Mouse (Mus musculus) hindbrain, embryonic 15.5 days (tissue): ENCODE measurements around the gene Pappa2. TPM values are rescaled to one million over a fixed set of nuclear protein-coding genes. Genes with fewer than 3 reads are reported as not detected.

Source experiments
- ATAC-seq: fragments of 200-750 bp; cut with Nextera tagmentation; 2 replicates; pipeline ENCODE4 v1.8.0; 2017; ENCODE audit warnings: low read depth, moderate number of reproducible peaks, moderate TSS enrichment; ENCODE audit not compliant: low FRiP score
- H3K27ac ChIP-seq: fragments of 300-500 bp; sonication (generic); replicated peaks from 2 replicates; pipeline ENCODE4 v1.5.1; 2015; ENCODE audit warnings: mild to moderate bottlenecking, inconsistent platforms
- H3K27me3 ChIP-seq: fragments of 300-500 bp; sonication (generic); 2 replicates; pipeline ENCODE4 v1.6.1; 2015; ENCODE audit warnings: control low read depth, inconsistent platforms
- H3K36me3 ChIP-seq: fragments of 300-500 bp; sonication (generic); 2 replicates; pipeline ENCODE4 v1.6.1; 2015; ENCODE audit warnings: control low read depth, inconsistent platforms
- H3K4me1 ChIP-seq: fragments of 300-500 bp; sonication (generic); replicated peaks from 2 replicates; pipeline ENCODE4 v1.6.1; 2015; ENCODE audit warnings: control low read depth, inconsistent platforms
- H3K4me2 ChIP-seq: fragments of 300-500 bp; sonication (generic); 2 replicates; pipeline ENCODE4 v1.6.1; 2015; ENCODE audit warnings: moderate library complexity, mild to moderate bottlenecking, inconsistent platforms
- H3K4me3 ChIP-seq: fragments of 300-500 bp; sonication (generic); 2 replicates; pipeline ENCODE4 v1.5.1; 2015; ENCODE audit warnings: mild to moderate bottlenecking, inconsistent platforms
- H3K9ac ChIP-seq: fragments of 300-500 bp; sonication (generic); 2 replicates; pipeline ENCODE4 v1.6.1; 2015; ENCODE audit warnings: inconsistent platforms
- H3K9me3 ChIP-seq: fragments of 300-500 bp; sonication (generic); 2 replicates; pipeline ENCODE4 v1.6.1; 2016; ENCODE audit warnings: control low read depth, inconsistent platforms
- WGBS: fragments of 180-500 bp; shearing (Covaris S2); methylation state at CpG from one replicate; pipeline ENCODE4 v1.1.7; 2015; 5-methylcytosine and 5-hydroxymethylcytosine counted together
- polyA plus RNA-seq: library from polyadenylated mRNA; unstranded; fragments of >200 nt; fragmentation: Nextera tagmentation; extraction: Ambion mirVana; gene quantifications from 2 replicates; pipeline ENCODE4 v1.2.1, GENCODE M21; 2015

Gene Pappa2
- polyA plus RNA-seq, 1 experiment from 2014 or later: 0.53 TPM

DNA sequence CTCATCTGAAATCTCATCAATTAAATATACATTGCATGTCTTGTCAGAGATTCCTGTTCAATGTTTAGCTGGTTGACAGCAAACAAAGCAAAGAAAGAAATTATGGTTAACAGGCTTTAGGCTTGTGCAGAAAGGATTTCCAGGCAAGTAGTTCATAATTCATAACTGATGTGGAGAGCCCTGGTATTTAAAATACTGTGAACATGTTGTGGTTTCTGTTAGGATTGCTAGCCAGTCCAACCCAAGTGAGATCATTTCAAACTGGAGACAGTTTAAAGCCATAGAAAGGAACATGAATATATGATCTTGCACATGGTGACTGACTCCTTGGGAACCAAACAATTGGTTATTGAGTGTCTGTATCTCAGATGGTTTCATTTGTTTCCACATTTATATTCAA is 152.4 kb downstream of the Pappa2 start:
- H3K27me3 ChIP-seq: no peaks in the 10 kb centered on the region
- H3K4me2 ChIP-seq: no peak overlapping the region
- no peaks in the 10 kb centered on the region for H3K36me3 ChIP-seq
- no peaks in the 10 kb centered on the region for H3K4me1 ChIP-seq
- H3K4me3 ChIP-seq: no peak overlapping the region
- no peaks in the 10 kb centered on the region for H3K9me3 ChIP-seq
- ATAC-seq: no peak
- H3K9ac ChIP-seq: no peak overlapping the region
- no peak overlapping the region for H3K27ac ChIP-seq

DNA sequence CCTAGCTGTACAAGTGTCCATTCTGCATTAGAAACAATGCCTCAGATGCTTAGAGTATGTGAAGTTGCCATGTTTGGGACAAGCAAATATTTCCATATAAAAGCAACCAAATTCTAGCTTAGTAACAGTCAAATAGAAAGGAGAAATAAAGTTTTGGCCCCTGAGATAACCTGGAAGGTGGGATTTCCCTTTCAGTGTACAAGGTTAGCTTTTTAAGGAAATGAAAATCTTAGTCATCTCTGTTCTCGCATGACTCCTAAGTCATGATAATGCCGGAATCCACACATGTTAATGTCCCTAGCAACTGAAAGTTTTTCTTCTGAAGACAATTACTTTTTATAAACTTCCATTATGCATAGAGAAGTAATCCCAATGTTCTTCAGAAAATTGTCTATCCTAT is 160.6 kb downstream of the Pappa2 start:
- no peak overlapping the region for H3K4me3 ChIP-seq
- no peak overlapping the region for H3K27ac ChIP-seq
- ATAC-seq: no peak
- H3K27me3 ChIP-seq: no peaks in the 10 kb centered on the region
- H3K9ac ChIP-seq: no peak overlapping the region
- H3K4me1 ChIP-seq: no peaks in the 10 kb centered on the region
- 91% methylated on average over 2 of the region's 2 CpGs for WGBS
- H3K9me3 ChIP-seq: no peaks in the 10 kb centered on the region
- no peaks in the 10 kb centered on the region for H3K36me3 ChIP-seq
- H3K4me2 ChIP-seq: no peak overlapping the region

DNA sequence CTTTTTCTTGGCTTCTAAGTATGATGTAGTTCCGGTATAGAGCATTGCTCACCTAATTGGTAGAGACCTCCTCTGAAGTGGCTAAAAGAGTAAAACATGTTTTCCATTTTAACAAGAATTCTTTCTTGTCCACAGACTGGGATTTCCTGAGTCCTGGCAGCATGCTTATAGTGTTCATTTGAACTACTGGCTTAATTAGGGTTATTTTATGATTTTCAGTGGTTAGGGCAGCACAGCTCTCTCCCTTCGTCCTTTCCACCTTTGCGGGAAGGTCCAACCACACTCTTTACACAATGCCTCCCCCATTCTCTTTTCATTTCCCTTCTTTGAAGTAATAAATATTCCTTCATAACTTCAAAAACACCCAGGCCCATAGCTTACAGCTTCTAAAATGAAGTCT is 163.8 kb downstream of the Pappa2 start:
- Histone ChIP-seq H3K36me3 (no peaks in the 10 kb centered on the region), H3K4me1 (no peaks in the 10 kb centered on the region), H3K27ac (no peak overlapping the region), H3K9me3 (no peaks in the 10 kb centered on the region), H3K4me2 (no peak overlapping the region), H3K4me3 (no peak overlapping the region), H3K9ac (no peak overlapping the region), H3K27me3 (no peaks in the 10 kb centered on the region)
- WGBS: 93% methylated on average over 3 of the region's 3 CpGs
- ATAC-seq: no peak

DNA sequence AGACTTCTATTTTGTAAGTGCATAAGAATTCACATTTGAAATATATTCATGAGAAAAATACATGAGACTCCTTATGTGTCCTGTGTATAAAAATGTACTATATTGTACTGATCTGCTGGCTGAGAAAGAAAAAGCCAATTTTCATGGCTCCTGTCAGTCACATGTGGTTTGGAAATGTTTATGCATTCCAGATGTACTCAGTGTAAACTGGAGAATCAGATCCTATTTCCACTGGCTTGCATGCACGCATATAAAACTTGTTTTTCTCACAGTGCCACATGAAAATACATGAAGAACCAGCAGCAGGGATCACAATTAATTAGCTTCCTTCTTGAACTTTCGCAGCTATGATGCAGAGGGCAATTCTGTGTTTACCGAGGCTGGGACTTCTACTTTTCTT is 168.4 kb downstream of the Pappa2 start:
- Histone ChIP-seq H3K27ac (no peak overlapping the region), H3K9me3 (no peaks in the 10 kb centered on the region), H3K4me1 (no peaks in the 10 kb centered on the region), H3K36me3 (no peaks in the 10 kb centered on the region), H3K27me3 (no peaks in the 10 kb centered on the region), H3K4me2 (no peak overlapping the region), H3K4me3 (no peak overlapping the region), H3K9ac (no peak overlapping the region)
- ATAC-seq: no peak
- 73% methylated on average over 3 of the region's 3 CpGs for WGBS

DNA sequence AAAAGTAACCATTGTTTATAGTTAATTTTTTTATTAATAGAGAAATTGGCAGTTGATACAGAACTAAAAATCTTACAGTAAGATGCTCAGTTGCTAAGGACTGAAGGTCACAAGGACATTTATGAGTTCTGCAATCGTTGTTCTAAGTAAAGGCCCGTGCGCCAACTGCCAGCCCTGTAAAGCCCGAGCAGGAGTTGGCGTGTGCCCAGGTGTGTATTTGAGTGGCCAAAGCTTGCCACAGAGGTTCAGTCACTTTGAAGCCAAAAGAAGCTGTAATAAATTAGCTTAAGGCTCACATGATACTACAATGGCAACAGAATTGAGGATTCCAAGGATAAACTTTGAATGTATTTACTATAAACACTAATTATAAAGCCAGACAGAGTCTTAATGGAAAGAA is 204.8 kb downstream of the Pappa2 start:
- no peak overlapping the region for H3K9ac ChIP-seq
- no peak overlapping the region for H3K4me3 ChIP-seq
- no peaks in the 10 kb centered on the region for H3K27me3 ChIP-seq
- H3K4me1 ChIP-seq: no peaks in the 10 kb centered on the region
- WGBS: 86% methylated on average over 5 of the region's 5 CpGs
- H3K36me3 ChIP-seq: no peaks in the 10 kb centered on the region
- ATAC-seq: no peak
- H3K9me3 ChIP-seq: no peaks in the 10 kb centered on the region
- H3K4me2 ChIP-seq: no peak overlapping the region
- no peak overlapping the region for H3K27ac ChIP-seq

DNA sequence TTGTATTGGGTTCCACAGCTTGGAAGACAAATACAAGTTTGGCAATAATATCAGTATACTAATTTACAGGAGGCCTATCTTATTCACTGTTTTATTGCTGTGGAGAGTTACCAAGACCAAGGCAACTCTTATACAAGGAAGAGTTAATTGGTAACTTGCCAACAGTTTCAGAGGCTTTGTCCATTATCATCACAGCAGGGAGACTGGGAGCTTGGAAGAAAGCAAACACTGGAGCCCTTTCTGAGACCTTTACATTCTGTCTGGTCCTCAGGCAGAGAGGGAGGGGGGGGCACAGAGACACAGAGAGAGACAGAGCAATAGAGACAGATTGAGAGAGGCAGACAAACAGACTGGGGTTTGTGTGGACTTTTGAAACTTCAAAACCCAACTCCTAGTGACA is 207.2 kb downstream of the Pappa2 start:
- Histone ChIP-seq H3K36me3 (no peaks in the 10 kb centered on the region), H3K4me1 (no peaks in the 10 kb centered on the region), H3K27me3 (no peaks in the 10 kb centered on the region), H3K9ac (no peak overlapping the region), H3K9me3 (no peaks in the 10 kb centered on the region), H3K4me2 (no peak overlapping the region), H3K27ac (no peak overlapping the region), H3K4me3 (no peak overlapping the region)
- ATAC-seq: no peak

DNA sequence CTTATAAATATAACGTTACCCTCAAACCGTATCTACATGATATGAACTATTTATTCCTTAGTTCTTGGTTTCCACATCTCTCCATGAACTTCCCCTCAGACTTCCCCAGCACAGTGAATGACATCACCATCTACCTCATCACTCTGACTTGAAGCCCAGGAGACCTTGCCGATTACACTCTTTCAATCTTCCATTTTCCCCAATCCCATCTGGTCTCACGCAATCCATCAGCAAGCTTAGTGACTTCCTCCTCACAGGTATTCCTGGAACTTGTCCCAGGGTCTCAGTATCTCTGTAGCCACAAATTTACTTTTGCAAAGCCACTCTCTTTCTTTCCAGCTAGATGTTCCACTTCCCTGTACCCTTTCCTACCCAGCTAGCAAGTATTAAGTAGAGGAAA is 209.5 kb downstream of the Pappa2 start:
- no peaks in the 10 kb centered on the region for H3K36me3 ChIP-seq
- no peaks in the 10 kb centered on the region for H3K27me3 ChIP-seq
- no peak overlapping the region for H3K9ac ChIP-seq
- no peak overlapping the region for H3K4me2 ChIP-seq
- H3K4me1 ChIP-seq: no peaks in the 10 kb centered on the region
- H3K4me3 ChIP-seq: no peak overlapping the region
- H3K9me3 ChIP-seq: no peaks in the 10 kb centered on the region
- ATAC-seq: no peak
- H3K27ac ChIP-seq: no peak overlapping the region
- WGBS: 88% methylated on average over 4 of the region's 4 CpGs

DNA sequence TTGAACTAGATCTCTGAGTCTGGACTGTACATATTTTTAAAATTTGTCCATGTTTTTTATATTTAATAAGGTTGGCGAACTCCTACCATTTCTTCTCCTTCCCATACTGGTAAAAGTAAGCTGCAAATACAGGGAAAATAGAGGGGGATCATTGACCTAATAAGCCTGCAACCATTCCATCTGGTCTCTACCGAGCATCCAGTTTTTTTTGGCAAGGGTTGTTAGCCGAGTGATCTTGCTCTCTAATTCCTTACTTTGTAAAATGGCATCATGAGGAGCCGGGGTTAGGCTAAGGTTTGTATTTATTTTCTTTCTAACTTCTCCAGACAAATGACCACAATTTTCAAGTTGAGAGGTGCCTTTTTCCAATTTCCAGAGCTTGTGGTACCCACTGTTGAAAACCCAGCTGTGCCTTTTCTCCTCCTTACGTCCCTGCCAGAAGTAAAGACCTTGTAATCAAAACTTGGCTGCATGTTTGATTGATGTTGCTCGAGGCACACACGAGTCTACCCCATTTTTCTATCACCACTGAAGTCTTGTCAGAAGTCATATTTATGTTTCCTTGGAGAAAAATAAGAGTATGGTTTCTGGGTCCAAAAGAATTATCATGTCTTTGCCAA is 210.1 kb downstream of the Pappa2 start:
- Histone ChIP-seq H3K27ac (no peak overlapping the region), H3K9ac (no peak overlapping the region), H3K4me2 (no peak overlapping the region), H3K4me3 (no peak overlapping the region), H3K27me3 (no peaks in the 10 kb centered on the region), H3K36me3 (no peaks in the 10 kb centered on the region), H3K4me1 (no peaks in the 10 kb centered on the region), H3K9me3 (no peaks in the 10 kb centered on the region)
- 80% methylated on average over 7 of the region's 7 CpGs for WGBS
- no peak for ATAC-seq

DNA sequence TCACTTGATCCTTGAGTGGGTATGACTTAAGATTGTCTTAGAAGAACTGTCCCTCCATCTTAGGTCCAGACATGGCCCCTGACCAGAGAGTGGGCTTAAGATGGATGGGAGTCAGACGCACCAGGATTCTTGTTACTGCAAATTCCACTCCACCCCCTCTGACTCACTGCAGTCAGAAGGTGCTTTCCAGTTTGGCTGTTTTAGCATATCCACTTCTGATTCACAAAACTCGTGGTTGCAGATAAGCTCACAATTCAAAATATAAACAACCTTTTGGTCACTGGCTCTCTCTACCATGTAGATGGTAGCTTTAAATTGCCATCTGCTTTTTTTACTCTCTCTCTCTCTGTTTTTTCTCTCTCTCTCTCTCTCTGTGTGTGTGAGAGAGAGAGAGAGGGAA is 214.4 kb downstream of the Pappa2 start:
- Histone ChIP-seq H3K4me1 (no peaks in the 10 kb centered on the region), H3K9ac (no peak overlapping the region), H3K9me3 (no peaks in the 10 kb centered on the region), H3K27me3 (no peaks in the 10 kb centered on the region), H3K4me3 (no peak overlapping the region), H3K36me3 (no peaks in the 10 kb centered on the region), H3K27ac (no peak overlapping the region), H3K4me2 (no peak overlapping the region)
- WGBS: 65% methylated on average over 2 of the region's 2 CpGs
- ATAC-seq: no peak

DNA sequence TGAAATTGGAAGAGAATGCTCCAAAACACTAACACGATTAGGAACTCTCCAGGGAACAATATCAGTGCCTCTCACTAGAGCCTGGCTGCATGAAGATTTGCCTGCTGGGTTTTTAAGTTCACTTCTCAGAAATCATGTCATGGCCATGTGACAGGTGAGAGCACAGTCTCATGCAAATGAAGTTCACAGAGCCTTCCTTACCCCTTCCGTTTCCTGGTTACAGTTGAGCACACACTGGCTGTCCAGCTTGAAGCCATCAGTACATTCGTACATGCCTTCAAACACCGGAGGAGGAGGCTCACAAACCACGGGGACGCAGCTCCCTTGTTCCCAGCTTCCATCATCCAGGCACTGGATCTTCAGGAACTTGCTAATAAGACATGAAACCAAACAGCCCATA is 215.6 kb downstream of the Pappa2 start:
- Histone ChIP-seq H3K9me3 (no peaks in the 10 kb centered on the region), H3K4me2 (no peak overlapping the region), H3K27ac (no peak overlapping the region), H3K27me3 (no peaks in the 10 kb centered on the region), H3K4me3 (no peak overlapping the region), H3K9ac (no peak overlapping the region), H3K4me1 (no peaks in the 10 kb centered on the region), H3K36me3 (no peaks in the 10 kb centered on the region)
- 69% methylated on average over 6 of the region's 6 CpGs for WGBS
- ATAC-seq: no peak

DNA sequence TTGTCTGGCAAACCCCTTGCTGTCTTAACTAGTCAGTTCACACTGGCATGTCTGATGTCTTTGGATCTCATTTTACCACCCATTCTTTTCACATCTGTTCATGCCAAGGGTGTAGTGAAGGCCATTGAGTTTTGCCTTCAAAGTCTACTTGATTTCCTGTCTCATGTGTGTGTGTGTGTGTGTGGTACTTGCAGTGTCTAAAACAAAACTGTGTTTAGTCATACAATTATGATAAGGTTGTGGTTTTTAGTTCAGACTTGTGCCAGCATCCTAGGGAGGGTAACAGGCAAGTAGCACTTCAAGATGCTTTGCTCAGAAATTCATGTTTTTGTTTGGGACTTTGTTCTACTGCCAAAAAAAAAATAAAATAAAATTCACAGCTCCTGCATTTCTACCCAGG is 216.1 kb downstream of the Pappa2 start:
- H3K4me2 ChIP-seq: no peak overlapping the region
- H3K9ac ChIP-seq: no peak overlapping the region
- ATAC-seq: no peak
- H3K27me3 ChIP-seq: no peaks in the 10 kb centered on the region
- H3K27ac ChIP-seq: no peak overlapping the region
- H3K36me3 ChIP-seq: no peaks in the 10 kb centered on the region
- H3K4me1 ChIP-seq: no peaks in the 10 kb centered on the region
- H3K4me3 ChIP-seq: no peak overlapping the region
- no peaks in the 10 kb centered on the region for H3K9me3 ChIP-seq

DNA sequence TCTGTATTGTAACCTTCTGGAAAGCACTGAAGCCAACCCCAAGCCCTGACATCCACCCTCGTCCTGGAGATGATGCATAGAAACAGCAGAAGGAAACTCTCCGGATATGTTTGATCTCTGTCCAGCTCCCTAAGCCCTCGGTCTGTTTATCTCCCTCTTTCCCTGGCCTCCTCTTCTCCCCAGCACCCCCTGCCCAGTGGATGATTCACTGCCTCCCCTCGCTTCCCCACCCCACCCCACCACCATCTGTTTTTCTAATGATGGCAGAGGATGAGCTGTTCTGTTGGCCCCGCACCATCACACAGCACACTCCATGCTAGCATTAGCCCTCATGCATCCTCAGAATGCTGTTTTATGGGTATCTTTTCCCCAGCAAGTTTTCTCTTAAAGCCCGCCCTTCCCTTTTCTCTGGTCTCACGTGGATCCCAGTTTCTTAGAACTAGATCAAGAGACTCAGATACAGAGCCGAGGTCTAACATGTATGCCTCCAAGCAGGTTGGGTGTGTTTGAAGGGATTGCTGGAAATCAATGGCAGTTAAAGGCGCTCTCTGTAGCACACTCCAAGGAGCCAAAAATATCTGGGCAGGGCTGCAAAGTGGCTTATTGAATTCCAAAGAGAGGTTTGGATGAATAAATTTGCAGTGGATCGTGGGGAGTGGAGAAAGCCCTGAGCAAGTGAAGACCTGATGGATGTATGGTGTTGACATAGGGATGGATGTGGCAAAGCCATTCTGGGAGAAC is 231.8 kb downstream of the Pappa2 start:
- ATAC-seq: no peak
- Histone ChIP-seq H3K4me2 (no peak overlapping the region), H3K9ac (no peak overlapping the region), H3K4me1 (no peaks in the 10 kb centered on the region), H3K36me3 (no peaks in the 10 kb centered on the region), H3K4me3 (no peak overlapping the region), H3K9me3 (no peaks in the 10 kb centered on the region), H3K27me3 (no peaks in the 10 kb centered on the region), H3K27ac (no peak overlapping the region)
- WGBS: 78% methylated on average over 10 of the region's 10 CpGs

DNA sequence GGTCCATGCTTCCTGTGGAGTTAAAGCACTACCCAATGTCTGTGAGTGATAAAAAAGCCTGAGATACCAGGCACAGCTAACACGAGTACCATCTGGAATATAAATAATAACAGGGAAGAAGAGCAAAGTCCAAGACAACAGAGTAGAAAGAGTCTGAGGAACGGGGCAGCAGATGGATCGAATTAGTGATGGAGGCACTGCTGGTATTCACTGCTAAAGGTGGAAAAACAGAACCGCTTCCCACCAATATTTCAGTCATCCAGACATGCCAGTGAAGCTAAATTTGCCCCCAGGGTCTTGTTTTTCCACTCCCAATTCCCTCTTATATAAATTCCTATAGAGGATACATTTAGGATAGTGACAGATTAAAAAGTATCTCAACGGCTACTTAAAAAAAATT is 238.8 kb downstream of the Pappa2 start:
- no peak overlapping the region for H3K27ac ChIP-seq
- no peak for ATAC-seq
- H3K4me1 ChIP-seq: no peaks in the 10 kb centered on the region
- no peak overlapping the region for H3K4me2 ChIP-seq
- no peak overlapping the region for H3K9ac ChIP-seq
- no peaks in the 10 kb centered on the region for H3K27me3 ChIP-seq
- H3K4me3 ChIP-seq: no peak overlapping the region
- no peaks in the 10 kb centered on the region for H3K9me3 ChIP-seq
- H3K36me3 ChIP-seq: no peaks in the 10 kb centered on the region
- WGBS: 63% methylated on average over 5 of the region's 5 CpGs
